Mouse (Mus musculus) embryonic facial prominence, embryonic 14.5 days (tissue): ENCODE data around the gene Itga6. TPM values are rescaled to one million over a fixed set of nuclear protein-coding genes. Genes with fewer than 3 reads are reported as not detected.
"Not testable (repeated sequence)": the region's sequence is repeated elsewhere in the genome, so short reads cannot be mapped to it uniquely, and the experiment has no call there.

Source experiments
- ATAC-seq: fragments of 200-750 bp; cut with Nextera tagmentation; 2 replicates; pipeline ENCODE4 v1.8.0; 2017; ENCODE audit warnings: low read depth, moderate number of reproducible peaks, moderate TSS enrichment
- DNase-seq: peaks from one replicate; pipeline ENCODE4 v3.0.0-alpha.2; 2015; ENCODE audit warnings: low spot score
- H3K27ac ChIP-seq: fragments of 300-500 bp; sonication (generic); replicated peaks from 2 replicates; pipeline ENCODE4 v1.5.1; 2014; ENCODE audit warnings: low read depth, mild to moderate bottlenecking, low read length, moderate library complexity
- H3K27me3 ChIP-seq: fragments of 300-500 bp; sonication (generic); replicated peaks from 2 replicates; pipeline ENCODE4 v1.6.1; 2014; ENCODE audit warnings: low read length; ENCODE audit not compliant: control insufficient read depth, insufficient read depth
- H3K36me3 ChIP-seq: fragments of 300-500 bp; sonication (generic); 2 replicates; pipeline ENCODE4 v1.6.1; 2014; ENCODE audit warnings: low read length, mixed read lengths; ENCODE audit not compliant: control insufficient read depth, insufficient read depth
- H3K4me1 ChIP-seq: fragments of 300-500 bp; sonication (generic); 2 replicates; pipeline ENCODE4 v1.6.1; 2014; ENCODE audit warnings: antibody characterized with exemption, low read length; ENCODE audit not compliant: control insufficient read depth, insufficient read depth
- H3K4me2 ChIP-seq: fragments of 300-500 bp; sonication (generic); 2 replicates; pipeline ENCODE4 v1.6.1; 2014; ENCODE audit warnings: low read depth, mild to moderate bottlenecking, low read length, moderate library complexity, mixed read lengths
- H3K4me3 ChIP-seq: fragments of 300-500 bp; sonication (generic); 2 replicates; pipeline ENCODE4 v1.5.1; 2014; ENCODE audit warnings: low read depth, mild to moderate bottlenecking, low read length
- H3K9ac ChIP-seq: fragments of 300-500 bp; sonication (generic); 2 replicates; pipeline ENCODE4 v1.6.1; 2014; ENCODE audit warnings: low read depth, mild to moderate bottlenecking, low read length, moderate library complexity, mixed read lengths
- H3K9me3 ChIP-seq: fragments of 300-500 bp; sonication (generic); 2 replicates; pipeline ENCODE4 v1.6.1; 2016; ENCODE audit warnings: low read length; ENCODE audit not compliant: control insufficient read depth
- WGBS: fragments of 180-500 bp; shearing (Covaris S2); extraction: QIAGEN DNeasy Blood & Tissue Kit; methylation state at CpG from one replicate; pipeline ENCODE4 v1.1.7; 2014; 5-methylcytosine and 5-hydroxymethylcytosine counted together
- polyA plus RNA-seq: library from polyadenylated mRNA; unstranded; fragments of >200 nt; fragmentation: Nextera tagmentation; extraction: Ambion mirVana; gene quantifications from 2 replicates; pipeline ENCODE4 v1.2.1, GENCODE M21; 2014

The Itga6 gene
- polyA plus RNA-seq, 1 experiment from 2014 or later, result 70.4 TPM

DNA sequence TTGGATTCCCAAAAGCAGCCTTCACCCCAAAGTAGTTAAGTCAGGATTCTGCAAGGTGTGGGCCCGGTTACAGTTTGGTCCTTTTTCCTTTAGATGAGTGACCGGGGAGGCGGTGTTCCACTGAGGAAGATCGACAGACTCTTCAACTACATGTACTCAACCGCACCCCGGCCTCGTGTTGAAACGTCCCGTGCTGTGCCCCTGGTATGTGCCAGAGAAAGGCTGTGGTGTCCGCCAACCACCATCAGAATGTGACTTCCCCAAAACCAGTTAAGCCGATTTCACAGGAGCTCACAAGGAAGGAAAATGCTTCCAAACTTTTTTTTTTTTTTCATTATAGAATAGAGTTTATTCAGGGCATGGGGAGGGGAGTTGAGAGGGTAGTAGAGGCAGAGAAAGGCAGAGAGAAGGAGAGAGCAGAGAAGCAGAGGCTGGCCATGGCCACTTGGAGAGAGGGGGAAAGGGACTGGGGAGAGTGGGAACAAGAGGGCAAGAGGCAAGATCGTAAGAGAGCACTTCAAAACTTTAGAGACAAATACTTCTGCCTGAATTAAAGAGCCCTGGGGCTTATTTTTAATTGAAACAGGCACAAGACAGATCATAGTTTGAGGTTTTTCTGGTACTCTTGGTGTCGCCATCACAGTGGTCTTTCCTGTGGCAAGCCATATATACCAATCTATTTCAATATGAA lies 150.3 kb downstream of the Itga6 start:
- ATAC-seq, result no peak
- no peak overlapping the region for H3K9ac ChIP-seq
- H3K4me2 ChIP-seq, result no peak overlapping the region
- no peak for DNase-seq
- no peak overlapping the region for H3K27ac ChIP-seq
- H3K4me1 ChIP-seq, result no peaks in the 10 kb centered on the region
- no peak overlapping the region for H3K4me3 ChIP-seq
- H3K9me3 ChIP-seq, result no peaks in the 10 kb centered on the region
- WGBS, result 90% methylated on average over 13 of the region's 13 CpGs
- no peaks in the 10 kb centered on the region for H3K27me3 ChIP-seq
- H3K36me3 ChIP-seq, result peaks cover 48% of the 10 kb centered on the region

DNA sequence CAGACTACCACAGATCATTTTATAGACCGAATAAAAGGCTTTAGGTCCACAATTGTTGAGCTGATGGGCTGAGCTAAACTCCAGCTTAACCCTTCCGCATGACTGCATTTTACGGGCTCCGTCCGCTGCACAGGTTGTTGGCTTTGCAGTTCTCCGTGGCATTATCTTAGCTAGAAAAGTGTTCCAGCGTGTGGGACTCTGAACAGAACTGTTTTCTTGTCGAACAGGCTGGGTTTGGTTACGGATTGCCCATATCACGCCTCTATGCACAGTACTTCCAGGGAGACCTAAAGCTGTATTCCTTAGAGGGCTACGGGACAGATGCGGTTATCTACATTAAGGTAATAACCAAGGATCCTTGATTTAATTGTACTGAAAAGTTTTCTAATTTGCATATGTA lies 152.0 kb downstream of the Itga6 start:
- Histone ChIP-seq H3K9ac (no peak overlapping the region), H3K27me3 (no peaks in the 10 kb centered on the region), H3K36me3 (peaks cover 41% of the 10 kb centered on the region), H3K27ac (no peak overlapping the region), H3K4me3 (no peak overlapping the region), H3K4me1 (no peaks in the 10 kb centered on the region), H3K9me3 (no peaks in the 10 kb centered on the region), H3K4me2 (no peak overlapping the region)
- ATAC-seq, result no peak
- DNase-seq, result no peak
- 81% methylated on average over 12 of the region's 12 CpGs for WGBS

DNA sequence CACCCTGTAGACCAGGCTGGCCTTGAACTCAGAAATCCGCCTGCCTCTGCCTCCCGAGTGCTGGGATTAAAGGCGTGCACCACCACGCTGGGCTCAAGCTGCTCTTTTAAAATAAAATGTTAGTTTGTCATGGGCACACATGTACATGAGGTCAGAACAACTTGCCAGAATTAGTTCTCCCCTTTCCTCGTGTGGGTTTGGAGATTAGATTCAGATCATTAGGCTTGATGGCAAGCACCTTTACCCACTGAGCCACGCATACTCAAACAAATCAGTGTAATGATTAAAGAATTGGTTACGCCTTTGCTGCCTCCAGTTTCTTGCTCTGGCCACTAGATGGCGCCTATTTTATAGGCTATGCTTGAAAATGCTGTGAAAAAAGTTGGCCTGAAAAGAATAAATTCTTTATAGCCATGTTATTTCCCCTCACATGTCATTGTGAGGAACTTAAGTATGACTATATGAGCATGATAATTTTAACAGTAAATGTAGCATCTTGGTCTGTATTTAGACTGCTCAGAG lies 153.0 kb downstream of the Itga6 start:
- no peaks in the 10 kb centered on the region for H3K9me3 ChIP-seq
- H3K27ac ChIP-seq, result no peak overlapping the region
- no peaks in the 10 kb centered on the region for H3K27me3 ChIP-seq
- H3K36me3 ChIP-seq, result peaks cover 32% of the 10 kb centered on the region
- no peak overlapping the region for H3K4me2 ChIP-seq
- no peak overlapping the region for H3K4me3 ChIP-seq
- WGBS, result 52% methylated on average over 8 of the region's 8 CpGs
- ATAC-seq (no peak), DNase-seq (peak; percentile 71)
- no peak overlapping the region for H3K9ac ChIP-seq
- no peaks in the 10 kb centered on the region for H3K4me1 ChIP-seq

DNA sequence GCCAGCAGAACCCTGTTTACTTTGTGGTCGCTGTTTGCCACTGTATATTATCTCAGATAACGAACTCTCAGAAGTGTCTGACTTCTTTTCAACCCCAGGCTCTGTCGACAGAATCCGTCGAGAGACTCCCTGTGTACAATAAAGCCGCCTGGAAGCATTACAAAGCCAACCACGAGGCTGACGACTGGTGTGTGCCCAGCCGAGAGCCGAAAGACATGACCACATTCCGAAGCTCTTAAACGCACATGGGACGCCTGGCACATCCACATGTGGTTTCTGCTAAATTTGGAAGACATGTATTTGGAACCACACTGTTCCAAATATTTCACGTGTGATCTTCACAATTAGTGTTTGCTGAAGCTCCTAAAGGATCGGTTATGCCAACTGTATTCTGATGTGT lies 154.5 kb downstream of the Itga6 start:
- Histone ChIP-seq H3K4me2 (no peak overlapping the region), H3K36me3 (peaks cover 25% of the 10 kb centered on the region), H3K27ac (no peak overlapping the region), H3K27me3 (no peaks in the 10 kb centered on the region), H3K4me1 (no peaks in the 10 kb centered on the region), H3K9me3 (no peaks in the 10 kb centered on the region), H3K9ac (no peak overlapping the region), H3K4me3 (no peak overlapping the region)
- WGBS, result 74% methylated on average over 15 of the region's 15 CpGs
- ATAC-seq (no peak), DNase-seq (peak; percentile 27)

DNA sequence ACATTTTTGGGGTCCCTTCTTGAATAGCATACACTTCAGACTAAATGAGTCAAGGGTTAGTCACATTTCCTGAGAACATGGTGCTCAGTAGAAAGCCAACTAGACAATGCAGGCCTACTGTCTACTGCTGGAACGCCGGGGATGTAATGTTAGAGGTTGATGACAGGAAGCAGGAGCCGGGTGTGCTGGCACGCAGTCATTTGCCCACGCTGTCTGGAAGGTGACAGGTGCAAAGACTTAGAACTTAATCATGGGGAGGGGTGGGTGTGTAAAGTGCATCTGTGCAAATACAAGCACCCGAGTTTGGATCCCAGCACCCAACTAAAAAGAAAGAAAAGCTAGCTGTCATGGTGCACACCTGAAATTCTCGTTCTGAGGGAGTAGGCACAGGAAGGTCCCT lies 159.7 kb downstream of the Itga6 start:
- Histone ChIP-seq H3K4me3 (no peak overlapping the region), H3K36me3 (peaks cover 8% of the 10 kb centered on the region; the same call in 1 of the 2 replicates), H3K9ac (no peak overlapping the region), H3K27ac (no peak overlapping the region), H3K27me3 (no peaks in the 10 kb centered on the region), H3K4me1 (no peaks in the 10 kb centered on the region), H3K9me3 (no peaks in the 10 kb centered on the region), H3K4me2 (no peak overlapping the region)
- ATAC-seq (no peak), DNase-seq (no peak)
- 80% methylated on average over 7 of the region's 7 CpGs for WGBS

DNA sequence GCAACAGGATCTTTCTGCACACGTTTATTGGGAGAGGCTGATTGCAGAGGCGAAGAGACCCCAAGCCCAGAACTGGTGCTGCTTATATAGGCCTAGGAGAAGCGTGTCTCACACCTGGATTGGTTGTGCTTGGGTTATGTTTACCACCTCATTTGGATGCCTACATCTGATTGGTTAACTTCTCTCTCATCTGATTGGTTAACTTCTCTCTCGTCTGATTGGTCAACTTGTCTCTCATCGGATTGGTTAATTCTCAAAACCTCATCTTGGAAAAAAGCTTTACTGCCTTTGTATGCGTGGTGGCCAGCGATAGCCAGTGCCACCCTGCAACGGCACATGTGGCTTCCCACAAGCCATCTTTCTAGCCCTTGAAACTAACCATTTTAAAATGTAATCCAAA lies 160.9 kb downstream of the Itga6 start:
- not testable (repeated sequence) for H3K36me3 ChIP-seq, H3K9me3 ChIP-seq, H3K27ac ChIP-seq, H3K4me2 ChIP-seq, H3K4me1 ChIP-seq, H3K9ac ChIP-seq, H3K4me3 ChIP-seq, H3K27me3 ChIP-seq, ATAC-seq, DNase-seq
- WGBS, result 94% methylated on average over 8 of the region's 8 CpGs

Other genes with a start within 250 kb of the Itga6 start
- 13.1 and 15.2 TPM in 2 replicates for gene Dlx1, start 217.5 kb upstream of the Itga6 start, polyA plus RNA-seq
- gene Dlx2, start 198.9 kb upstream of the Itga6 start, polyA plus RNA-seq, result 5.5 and 5.7 TPM in 2 replicates
- gene Pdk1, start 127.6 kb downstream of the Itga6 start, polyA plus RNA-seq, result 54.7 and 67.2 TPM in 2 replicates
- gene Rapgef4, start 235.6 kb downstream of the Itga6 start, polyA plus RNA-seq, result 2.6 and 2.9 TPM in 2 replicates